Mouse (Mus musculus) CH12.LX (cell line): ENCODE results near the gene Prpf3. TPM values are rescaled to one million over a fixed set of nuclear protein-coding genes. Genes with fewer than 3 reads are reported as not detected.

Experiments used
- polyA plus RNA-seq: library from polyadenylated mRNA; unstranded; fragments of >175 nt; gene quantifications from 2 replicates; pipeline ENCODE4 v1.2.1, GENCODE M21; 2012; ENCODE audit warnings: low read depth; ENCODE audit not compliant: insufficient read length
- total RNA-seq, 2 experiments: library from RNA; depleted of rRNA; stranded (reverse); fragments of 300-350 nt in 1 of 2; fragments of >200 nt in 1 of 2; gene quantifications; 2 replicates each; pipeline ENCODE4 v1.2.3; 2012 to 2014

Prpf3 gene
- total and polyA plus RNA-seq, 3 experiments: 11.5 to 67.8 (median 27.1) TPM

Other genes with a start within 250 kb of the Prpf3 start
- gene Ensa, start 230.9 kb downstream of the Prpf3 start, total RNA-seq (2012; rRNA removed): 51.5 and 53.9 TPM in 2 replicates
- 57.8 and 60.8 TPM in 2 replicates for gene Ensa, start 230.9 kb downstream of the Prpf3 start, total RNA-seq (2014; rRNA removed)
- 58.4 and 62.6 TPM in 2 replicates for gene Ensa, start 230.9 kb downstream of the Prpf3 start, polyA plus RNA-seq
- gene Mcl1, start 197.1 kb downstream of the Prpf3 start, total RNA-seq (2012; rRNA removed): 95.9 and 114 TPM in 2 replicates
- gene Mcl1, start 197.1 kb downstream of the Prpf3 start, total RNA-seq (2014; rRNA removed): 223 and 225 TPM in 2 replicates
- 188 and 197 TPM in 2 replicates for gene Mcl1, start 197.1 kb downstream of the Prpf3 start, polyA plus RNA-seq
- gene Adamtsl4, start 168.0 kb downstream of the Prpf3 start, total RNA-seq (2012; rRNA removed): 0.85 and 1.1 TPM in 2 replicates
- gene Adamtsl4, start 168.0 kb downstream of the Prpf3 start, total RNA-seq (2014; rRNA removed): not detected in 2 replicates
- gene Adamtsl4, start 168.0 kb downstream of the Prpf3 start, polyA plus RNA-seq: 0.10 TPM in 1 of 2 replicates, not detected in the other
- 0.42 and 1.0 TPM in 2 replicates for gene Ecm1, start 116.3 kb downstream of the Prpf3 start, total RNA-seq (2012; rRNA removed)
- gene Ecm1, start 116.3 kb downstream of the Prpf3 start, total RNA-seq (2014; rRNA removed): 0.40 and 1.00 TPM in 2 replicates
- gene Ecm1, start 116.3 kb downstream of the Prpf3 start, polyA plus RNA-seq: 4.0 and 4.3 TPM in 2 replicates
- gene Tars2, start 95.7 kb downstream of the Prpf3 start, total RNA-seq (2012; rRNA removed): 71.1 and 74.7 TPM in 2 replicates
- gene Tars2, start 95.7 kb downstream of the Prpf3 start, total RNA-seq (2014; rRNA removed): 59.8 and 61.5 TPM in 2 replicates
- 97.6 and 106 TPM in 2 replicates for gene Tars2, start 95.7 kb downstream of the Prpf3 start, polyA plus RNA-seq
- gene Rprd2, start 37.0 kb downstream of the Prpf3 start, total RNA-seq (2012; rRNA removed): 8.1 and 8.4 TPM in 2 replicates
- gene Rprd2, start 37.0 kb downstream of the Prpf3 start, total RNA-seq (2014; rRNA removed): 12.3 and 12.5 TPM in 2 replicates
- gene Rprd2, start 37.0 kb downstream of the Prpf3 start, polyA plus RNA-seq: 13.2 and 16.2 TPM in 2 replicates
- gene Mrps21, start 15.6 kb upstream of the Prpf3 start, total RNA-seq (2012; rRNA removed): 317 and 415 TPM in 2 replicates
- gene Mrps21, start 15.6 kb upstream of the Prpf3 start, total RNA-seq (2014; rRNA removed): 453 and 557 TPM in 2 replicates
- 251 and 292 TPM in 2 replicates for gene Mrps21, start 15.6 kb upstream of the Prpf3 start, polyA plus RNA-seq
- 0.88 and 1.0 TPM in 2 replicates for gene Ciart, start 26.4 kb upstream of the Prpf3 start, total RNA-seq (2012; rRNA removed)
- 1.0 and 1.2 TPM in 2 replicates for gene Ciart, start 26.4 kb upstream of the Prpf3 start, total RNA-seq (2014; rRNA removed)
- gene Ciart, start 26.4 kb upstream of the Prpf3 start, polyA plus RNA-seq: 5.1 and 5.8 TPM in 2 replicates
- 15.6 and 17.2 TPM in 2 replicates for gene BC028528, start 36.1 kb upstream of the Prpf3 start, total RNA-seq (2012; rRNA removed)
- gene BC028528, start 36.1 kb upstream of the Prpf3 start, total RNA-seq (2014; rRNA removed): 40.6 and 54.0 TPM in 2 replicates
- 43.9 and 46.1 TPM in 2 replicates for gene BC028528, start 36.1 kb upstream of the Prpf3 start, polyA plus RNA-seq
- gene Aph1a, start 38.1 kb upstream of the Prpf3 start, total RNA-seq (2012; rRNA removed): 63.8 and 69.4 TPM in 2 replicates
- 45.5 and 46.6 TPM in 2 replicates for gene Aph1a, start 38.1 kb upstream of the Prpf3 start, total RNA-seq (2014; rRNA removed)
- gene Aph1a, start 38.1 kb upstream of the Prpf3 start, polyA plus RNA-seq: 59.9 and 62.2 TPM in 2 replicates
- gene Car14, start 48.8 kb upstream of the Prpf3 start, total RNA-seq (2012; rRNA removed): 0.13 TPM in 2 replicates
- gene Car14, start 48.8 kb upstream of the Prpf3 start, total RNA-seq (2014; rRNA removed): not detected in 2 replicates
- gene Car14, start 48.8 kb upstream of the Prpf3 start, polyA plus RNA-seq: 0.36 and 0.97 TPM in 2 replicates
- 85.2 and 126 TPM in 2 replicates for gene Anp32e, start 73.4 kb upstream of the Prpf3 start, total RNA-seq (2012; rRNA removed)
- 64.8 and 74.2 TPM in 2 replicates for gene Anp32e, start 73.4 kb upstream of the Prpf3 start, total RNA-seq (2014; rRNA removed)
- 439 and 608 TPM in 2 replicates for gene Anp32e, start 73.4 kb upstream of the Prpf3 start, polyA plus RNA-seq
- 23.0 and 24.6 TPM in 2 replicates for gene Plekho1, start 140.1 kb upstream of the Prpf3 start, total RNA-seq (2012; rRNA removed)
- gene Plekho1, start 140.1 kb upstream of the Prpf3 start, total RNA-seq (2014; rRNA removed): 22.2 and 22.3 TPM in 2 replicates
- 18.6 and 23.4 TPM in 2 replicates for gene Plekho1, start 140.1 kb upstream of the Prpf3 start, polyA plus RNA-seq
- 19.1 and 20.8 TPM in 2 replicates for gene Vps45, start 202.6 kb upstream of the Prpf3 start, total RNA-seq (2012; rRNA removed)
- gene Vps45, start 202.6 kb upstream of the Prpf3 start, total RNA-seq (2014; rRNA removed): 16.8 and 19.6 TPM in 2 replicates
- 14.5 and 16.2 TPM in 2 replicates for gene Vps45, start 202.6 kb upstream of the Prpf3 start, polyA plus RNA-seq
- 14.4 and 14.9 TPM in 2 replicates for gene Otud7b, start 248.6 kb upstream of the Prpf3 start, total RNA-seq (2012; rRNA removed)
- 10.9 and 12.3 TPM in 2 replicates for gene Otud7b, start 248.6 kb upstream of the Prpf3 start, total RNA-seq (2014; rRNA removed)
- gene Otud7b, start 248.6 kb upstream of the Prpf3 start, polyA plus RNA-seq: 17.7 and 18.7 TPM in 2 replicates